Mouse (Mus musculus) bone marrow, adult 2 months (tissue): Measurements from ENCODE around the gene Olfr870. TPM values are rescaled to one million over a fixed set of nuclear protein-coding genes. Genes with fewer than 3 reads are reported as not detected.
"Not testable (repeated sequence)": the region's sequence is repeated elsewhere in the genome, so short reads cannot be mapped to it uniquely, and the experiment has no call there.

Experiments
- H3K27ac ChIP-seq: fragments of 200-500 bp; 2 replicates; pipeline ENCODE4 v1.5.1; 2012; ENCODE audit warnings: low read depth, mild to moderate bottlenecking, control low read depth, inconsistent platforms, low read length; ENCODE audit not compliant: control insufficient read depth, poor library complexity, insufficient read depth
- H3K4me1 ChIP-seq: fragments of 200-500 bp; 2 replicates; pipeline ENCODE4 v1.6.1; 2011; ENCODE audit warnings: low read length; ENCODE audit not compliant: control insufficient read depth, insufficient read depth
- H3K4me3 ChIP-seq: fragments of 200-500 bp; replicated peaks from 2 replicates; pipeline ENCODE3; 2011; ENCODE audit warnings: mild to moderate bottlenecking, low read depth, low read length, control low read depth; ENCODE audit not compliant: control insufficient read depth
- CTCF ChIP-seq: fragments of 200-500 bp; IDR thresholded peaks from 2 replicates; pipeline ENCODE4 v1.5.1; 2011; ENCODE audit warnings: low read length, control low read depth; ENCODE audit not compliant: control insufficient read depth, insufficient read depth
- POLR2A ChIP-seq: fragments of 200-500 bp; IDR thresholded peaks from 2 replicates; pipeline ENCODE4 v1.6.1; 2011; ENCODE audit warnings: low read depth, mild to moderate bottlenecking, control low read depth, low read length, borderline replicate concordance; ENCODE audit not compliant: control insufficient read depth
- WGBS: fragments of 180-500 bp; shearing (Covaris S2); methylation state at CpG from one replicate; pipeline ENCODE4 v1.1.7; 2018; 5-methylcytosine and 5-hydroxymethylcytosine counted together
- polyA plus RNA-seq: library from polyadenylated mRNA; stranded (reverse); fragments of >200 nt; gene quantifications from 2 replicates; pipeline ENCODE4 v1.2.4, GENCODE M21; 2011; ENCODE audit warnings: low replicate concordance; ENCODE audit not compliant: missing spikeins, insufficient read depth, insufficient read length

The Olfr870 gene
- 0.23 TPM in 1 of 2 replicates, not detected in the other for polyA plus RNA-seq

DNA sequence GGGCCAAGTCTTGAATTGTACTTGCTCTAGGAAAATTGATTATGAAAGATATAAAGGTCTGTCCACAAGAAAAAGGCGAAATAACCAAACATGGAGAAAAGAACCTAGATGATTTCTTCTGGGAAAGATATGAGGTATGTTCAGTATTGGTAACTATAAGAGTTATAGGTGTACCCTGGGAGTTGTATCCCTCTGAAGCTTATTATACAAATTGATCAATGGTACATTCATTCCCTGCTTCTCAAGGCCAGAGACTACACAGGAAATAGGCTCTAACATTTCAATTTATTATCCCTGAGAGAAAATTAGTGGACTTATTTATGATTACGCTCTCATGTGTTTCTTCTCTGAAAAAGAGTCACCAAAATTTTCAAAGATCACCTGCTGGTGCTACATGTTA, at the start of gene Olfr870:
TSS of gene Olfr870 (minus strand) at position 101 of the 400 bp plus-strand sequence.
- H3K4me1 ChIP-seq, result no peaks in the 10 kb centered on the region
- H3K27ac ChIP-seq, result no peak within 1 kb of the TSS
- no peak within 1 kb of the TSS for H3K4me3 ChIP-seq
- no peak for TF ChIP-seq CTCF
- no peak for TF ChIP-seq POLR2A
- WGBS, result 79% methylated on average over 2 of the region's 2 CpGs

DNA sequence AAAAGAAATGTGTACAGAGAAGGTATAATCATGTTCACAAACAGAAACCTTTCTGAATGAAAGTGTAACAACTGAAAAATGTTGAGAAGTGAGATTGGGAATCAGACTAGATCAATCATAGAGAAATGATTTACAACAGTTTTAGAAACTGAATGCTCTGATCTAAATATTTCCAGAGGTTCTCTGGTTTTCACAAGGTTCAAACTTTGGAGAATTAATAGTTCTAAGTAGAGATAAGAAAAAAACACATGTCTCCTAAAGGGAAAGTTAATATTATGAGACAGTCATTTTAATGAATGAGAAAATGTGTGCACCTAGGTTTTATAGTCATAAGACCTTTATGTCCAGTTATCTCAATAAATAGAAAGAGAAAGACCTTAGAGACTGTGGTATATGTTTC, 38.0 kb upstream of the Olfr870 start, which contains the start of gene Olfr871:
TSS of gene Olfr871 (plus strand) at position 301 of the 400 bp plus-strand sequence.
- H3K27ac ChIP-seq, result no peak within 1 kb of the TSS
- no peak for TF ChIP-seq CTCF
- TF ChIP-seq POLR2A, result no peak
- no peak within 1 kb of the TSS for H3K4me3 ChIP-seq
- no peaks in the 10 kb centered on the region for H3K4me1 ChIP-seq

DNA sequence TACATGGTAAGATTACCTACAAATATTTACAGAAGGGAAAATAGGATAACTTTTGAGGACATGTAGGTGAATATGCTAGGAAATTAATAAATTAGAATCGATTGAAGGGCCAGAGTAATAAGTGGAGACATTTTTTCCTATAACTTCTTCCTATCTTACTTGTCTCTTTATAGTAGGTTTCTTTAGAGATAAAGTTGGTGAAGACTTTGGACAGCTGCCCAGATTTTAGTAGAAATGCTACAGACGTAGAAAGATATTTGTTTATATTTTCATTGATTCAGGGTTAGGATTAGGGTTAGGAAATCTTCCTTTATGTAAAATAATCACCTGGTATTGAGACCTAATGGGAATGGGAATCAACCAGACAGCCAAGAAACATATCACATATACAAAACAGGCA, 37.6 kb upstream of the Olfr870 start:
- no peak for TF ChIP-seq POLR2A
- Histone ChIP-seq H3K4me3 (no peak overlapping the region), H3K27ac (no peak overlapping the region), H3K4me1 (no peaks in the 10 kb centered on the region)
- 58% methylated on average over 2 of the region's 2 CpGs for WGBS

DNA sequence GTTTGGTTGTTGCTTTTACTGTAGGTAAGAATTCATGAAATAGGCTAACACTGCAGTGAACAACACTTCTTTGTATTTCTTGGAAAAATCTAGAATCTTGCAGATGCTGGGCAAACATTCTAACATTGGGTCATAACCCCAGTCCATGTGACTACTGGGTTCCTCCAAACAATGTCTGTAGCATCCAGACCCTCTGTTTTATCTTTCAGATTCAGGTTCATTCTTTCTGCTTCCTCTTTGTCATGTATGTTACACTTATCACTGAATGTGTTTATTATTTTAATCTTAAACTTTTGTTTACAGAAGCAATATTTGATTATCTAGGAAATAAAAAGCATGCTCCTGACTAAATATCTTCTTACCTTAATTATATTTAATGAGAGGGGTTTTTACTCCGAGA, 37.0 kb upstream of the Olfr870 start:
- no peak overlapping the region for H3K27ac ChIP-seq
- WGBS, result 25% methylated on average over 1 of the region's 1 CpGs
- no peaks in the 10 kb centered on the region for H3K4me1 ChIP-seq
- no peak overlapping the region for H3K4me3 ChIP-seq
- no peak for TF ChIP-seq POLR2A

DNA sequence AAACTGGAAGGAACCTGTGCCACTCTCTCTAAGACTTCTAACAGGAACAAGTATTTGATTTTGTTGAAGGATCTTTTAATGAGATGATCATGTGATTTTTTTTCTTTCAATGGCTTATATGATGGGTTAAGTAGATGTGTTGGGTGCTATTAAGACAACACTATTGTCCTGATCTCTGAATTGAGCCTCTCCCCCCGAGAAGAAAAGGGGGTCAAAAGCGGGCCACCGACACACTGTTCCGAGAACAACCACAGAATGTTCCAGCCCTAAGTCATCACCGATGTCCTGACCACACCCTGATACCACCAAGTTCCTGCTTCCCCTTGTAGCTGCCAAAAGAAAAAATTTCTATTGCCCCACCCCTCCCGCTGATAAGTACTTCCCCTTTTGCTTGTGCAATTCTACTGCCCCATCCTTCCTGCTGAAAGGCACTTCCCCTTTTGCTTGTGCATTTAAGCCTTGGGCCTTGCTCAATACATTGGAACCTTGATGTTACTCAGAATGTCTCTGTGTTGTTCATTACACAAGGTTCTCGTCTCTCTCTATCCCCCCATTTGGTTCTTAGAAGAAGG, 29.6 kb upstream of the Olfr870 start:
- 49% methylated on average over 7 of the region's 7 CpGs for WGBS
- H3K4me1 ChIP-seq, H3K4me3 ChIP-seq, H3K27ac ChIP-seq: not testable (repeated sequence)

DNA sequence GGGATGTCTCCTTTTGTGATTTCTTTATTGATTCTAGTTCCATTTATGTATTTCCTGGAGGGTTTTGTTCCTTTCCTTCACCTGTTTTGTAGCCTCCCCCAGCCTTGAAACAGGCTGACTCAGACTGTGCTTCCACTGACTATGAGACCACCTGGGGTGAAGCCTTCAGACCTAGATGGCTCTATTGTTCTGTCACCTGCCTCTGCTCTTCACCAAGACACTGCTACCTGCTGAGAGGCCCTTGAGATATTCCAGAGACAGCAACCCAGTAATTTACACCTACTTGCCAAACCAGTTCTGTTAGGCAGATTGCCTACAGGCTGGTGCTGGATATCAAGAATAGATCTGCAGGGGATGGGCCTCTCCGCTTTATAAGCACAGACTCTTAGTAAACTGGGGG, 28.3 kb upstream of the Olfr870 start:
- H3K4me3 ChIP-seq, result no peak overlapping the region
- no peak for TF ChIP-seq POLR2A
- TF ChIP-seq CTCF, result no peak
- no peak overlapping the region for H3K27ac ChIP-seq
- WGBS, result 72% methylated on average over 1 of the region's 1 CpGs
- H3K4me1 ChIP-seq, result no peaks in the 10 kb centered on the region

DNA sequence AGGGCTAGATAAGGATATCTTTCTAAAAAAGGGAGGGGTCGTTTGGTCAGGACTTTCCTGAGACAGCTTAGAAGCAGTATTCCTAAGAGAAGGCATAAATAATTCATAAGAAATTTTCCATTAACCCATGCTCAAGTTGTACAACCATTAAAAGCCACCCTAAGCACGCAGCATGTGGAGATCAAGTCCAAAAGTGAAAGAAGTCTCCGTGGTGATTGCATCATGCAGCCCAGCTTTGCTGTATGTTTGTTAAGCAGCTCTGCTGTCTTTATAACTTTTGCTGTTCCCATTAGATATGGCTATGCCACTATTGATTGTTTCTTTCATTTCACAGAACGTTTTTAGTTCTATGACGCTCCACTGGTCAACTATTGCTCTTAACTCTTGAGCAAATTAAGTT, 5.6 kb upstream of the Olfr870 start:
- 55% methylated on average over 5 of the region's 5 CpGs for WGBS
- no peak for TF ChIP-seq POLR2A
- no peak for TF ChIP-seq CTCF
- H3K4me1 ChIP-seq, result no peaks in the 10 kb centered on the region
- no peak overlapping the region for H3K27ac ChIP-seq
- no peak overlapping the region for H3K4me3 ChIP-seq

DNA sequence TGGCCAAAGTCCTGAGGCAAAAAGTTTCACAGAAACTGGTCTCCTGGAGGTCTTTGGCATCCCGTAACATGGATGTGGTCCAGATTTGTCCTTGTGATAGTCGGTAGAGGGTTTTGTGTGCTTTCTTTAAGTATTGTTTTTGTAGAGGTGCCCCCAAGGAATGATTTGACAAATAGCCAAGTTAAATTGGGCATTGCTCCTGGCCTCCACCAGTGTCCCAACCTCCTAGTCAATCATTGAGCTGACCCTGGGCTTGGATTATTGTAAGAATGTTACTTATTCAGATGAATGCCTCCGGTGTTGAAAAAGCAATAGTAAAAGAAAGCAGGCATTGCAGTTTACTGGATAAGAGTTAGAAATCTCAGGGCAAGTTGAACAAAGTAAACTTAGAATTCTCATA, 24.2 kb downstream of the Olfr870 start:
- no peaks in the 10 kb centered on the region for H3K4me1 ChIP-seq
- no peak overlapping the region for H3K4me3 ChIP-seq
- WGBS, result 79% methylated on average over 3 of the region's 3 CpGs
- TF ChIP-seq POLR2A (no peak), CTCF (no peak)
- H3K27ac ChIP-seq, result no peak overlapping the region

DNA sequence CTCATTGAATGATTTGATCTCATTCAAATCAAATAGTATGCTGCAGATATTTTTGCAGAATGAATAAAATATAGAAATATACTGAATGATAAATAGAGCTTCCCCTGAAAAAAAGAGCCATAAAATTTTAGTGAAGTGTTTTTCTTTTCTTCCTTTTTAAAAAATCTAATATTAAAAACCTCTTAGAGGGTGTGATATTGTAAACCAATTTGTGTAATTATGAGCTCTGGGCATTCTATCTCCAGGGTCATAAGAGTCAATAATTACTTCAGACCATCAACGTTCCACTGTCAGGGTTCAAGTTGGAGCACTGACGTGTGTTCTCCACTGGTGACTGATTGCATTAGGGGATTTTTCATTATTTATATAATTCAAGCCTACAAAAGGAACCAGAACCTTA, 45.1 kb downstream of the Olfr870 start, which contains the start of gene Olfr869:
TSS of gene Olfr869 (plus strand) at position 301 of the 400 bp plus-strand sequence.
- no peak for TF ChIP-seq CTCF
- TF ChIP-seq POLR2A, result no peak
- no peak within 1 kb of the TSS for H3K27ac ChIP-seq
- no peaks in the 10 kb centered on the region for H3K4me1 ChIP-seq
- WGBS, result 62% methylated on average over 2 of the region's 2 CpGs
- H3K4me3 ChIP-seq, result no peak within 1 kb of the TSS

Other genes with a start within 250 kb of the Olfr870 start
- gene Olfr866, start 146.0 kb downstream of the Olfr870 start, polyA plus RNA-seq, result not detected in 2 replicates
- gene Olfr867, start 116.5 kb downstream of the Olfr870 start, polyA plus RNA-seq, result not detected in 2 replicates
- gene Olfr868, start 75.4 kb downstream of the Olfr870 start, polyA plus RNA-seq, result not detected in 2 replicates
- gene Olfr869, start 45.0 kb downstream of the Olfr870 start, polyA plus RNA-seq, result not detected in 2 replicates
- not detected in 2 replicates for gene Olfr871, start 38.1 kb upstream of the Olfr870 start, polyA plus RNA-seq
- gene Olfr872, start 63.1 kb upstream of the Olfr870 start, polyA plus RNA-seq, result not detected in 2 replicates
- not detected in 2 replicates for gene Olfr39, start 108.3 kb upstream of the Olfr870 start, polyA plus RNA-seq
- gene Olfr873, start 124.5 kb upstream of the Olfr870 start, polyA plus RNA-seq, result 0.93 and 1.5 TPM in 2 replicates
- gene Olfr18, start 162.0 kb upstream of the Olfr870 start, polyA plus RNA-seq, result 0.56 TPM in 1 of 2 replicates, not detected in the other
- 4.6 and 16.3 TPM in 2 replicates for gene Zfp560, start 211.1 kb upstream of the Olfr870 start, polyA plus RNA-seq